Mouse (Mus musculus): ENCODE results near the gene Cyp2d9.
"Not testable (repeated sequence)": the region's sequence is repeated elsewhere in the genome, so short reads cannot be mapped to it uniquely, and the experiment has no call there.

Gene Cyp2d9

DNA sequence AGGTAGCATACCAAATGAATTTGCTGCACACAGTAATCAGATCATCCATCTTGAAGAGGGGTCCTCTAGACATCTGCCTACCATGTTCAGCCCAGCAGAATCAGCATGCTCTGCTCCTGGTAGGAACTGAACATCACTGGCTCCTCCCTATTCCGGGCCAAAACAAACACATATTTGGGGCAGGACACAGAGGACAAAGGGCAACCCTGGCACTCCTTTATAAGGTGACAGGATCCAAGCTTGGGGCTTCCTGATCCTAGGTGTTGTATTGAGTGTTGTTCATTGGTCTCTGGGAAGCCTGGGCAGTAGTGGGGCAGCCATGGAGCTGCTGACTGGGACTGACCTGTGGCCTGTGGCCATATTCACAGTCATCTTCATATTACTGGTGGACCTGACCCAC, 18.9 kb downstream of the Cyp2d9 start:
- not testable (repeated sequence) for DNase-seq

DNA sequence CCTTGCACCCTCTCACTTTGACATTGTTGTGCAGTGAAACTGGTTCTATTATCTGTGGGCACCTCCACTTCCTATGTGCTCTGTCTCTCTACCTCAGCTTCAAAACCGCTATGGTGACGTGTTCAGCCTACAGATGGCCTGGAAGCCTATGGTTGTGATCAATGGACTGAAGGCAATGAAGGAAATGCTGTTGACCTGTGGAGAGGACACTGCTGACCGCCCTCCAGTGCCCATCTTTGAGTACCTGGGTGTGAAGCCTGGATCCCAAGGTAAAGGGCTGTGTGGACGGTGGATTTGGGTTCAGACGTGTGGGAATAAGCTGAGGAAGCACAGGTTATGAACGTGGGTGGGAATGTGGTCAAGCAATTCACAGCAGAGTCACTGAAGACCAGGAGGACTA, 20.3 kb downstream of the Cyp2d9 start:
- not testable (repeated sequence) for DNase-seq

DNA sequence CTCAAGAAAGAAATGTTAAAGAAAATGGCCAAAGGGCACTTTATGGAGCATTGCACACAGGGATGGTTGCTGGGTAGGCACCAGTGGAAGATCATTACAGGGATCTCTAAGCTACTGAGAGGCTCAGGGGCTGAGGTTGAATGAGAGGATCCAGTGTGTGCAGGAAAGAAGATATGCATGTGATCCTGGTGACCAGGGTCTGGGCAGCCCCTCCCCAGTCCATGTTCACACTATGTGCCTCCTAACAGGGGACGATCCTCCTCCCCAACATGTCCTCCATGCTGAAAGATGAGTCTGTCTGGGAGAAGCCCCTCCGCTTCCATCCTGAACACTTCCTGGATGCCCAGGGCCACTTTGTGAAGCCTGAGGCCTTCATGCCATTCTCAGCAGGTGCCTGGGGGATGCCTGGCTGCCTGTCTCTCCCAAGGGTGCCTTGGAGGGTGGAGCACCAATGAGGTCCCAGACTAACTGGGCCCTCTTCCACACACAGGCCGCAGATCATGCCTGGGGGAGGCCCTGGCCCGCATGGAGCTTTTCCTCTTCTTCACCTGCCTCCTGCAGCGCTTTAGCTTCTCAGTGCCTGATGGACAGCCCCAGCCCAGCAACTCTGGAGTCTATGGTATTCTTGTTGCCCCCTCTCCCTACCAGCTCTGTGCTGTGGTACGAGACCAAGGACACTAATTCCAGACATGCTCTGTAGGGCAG, 23.0 kb downstream of the Cyp2d9 start:
- DNase-seq: not testable (repeated sequence)

DNA sequence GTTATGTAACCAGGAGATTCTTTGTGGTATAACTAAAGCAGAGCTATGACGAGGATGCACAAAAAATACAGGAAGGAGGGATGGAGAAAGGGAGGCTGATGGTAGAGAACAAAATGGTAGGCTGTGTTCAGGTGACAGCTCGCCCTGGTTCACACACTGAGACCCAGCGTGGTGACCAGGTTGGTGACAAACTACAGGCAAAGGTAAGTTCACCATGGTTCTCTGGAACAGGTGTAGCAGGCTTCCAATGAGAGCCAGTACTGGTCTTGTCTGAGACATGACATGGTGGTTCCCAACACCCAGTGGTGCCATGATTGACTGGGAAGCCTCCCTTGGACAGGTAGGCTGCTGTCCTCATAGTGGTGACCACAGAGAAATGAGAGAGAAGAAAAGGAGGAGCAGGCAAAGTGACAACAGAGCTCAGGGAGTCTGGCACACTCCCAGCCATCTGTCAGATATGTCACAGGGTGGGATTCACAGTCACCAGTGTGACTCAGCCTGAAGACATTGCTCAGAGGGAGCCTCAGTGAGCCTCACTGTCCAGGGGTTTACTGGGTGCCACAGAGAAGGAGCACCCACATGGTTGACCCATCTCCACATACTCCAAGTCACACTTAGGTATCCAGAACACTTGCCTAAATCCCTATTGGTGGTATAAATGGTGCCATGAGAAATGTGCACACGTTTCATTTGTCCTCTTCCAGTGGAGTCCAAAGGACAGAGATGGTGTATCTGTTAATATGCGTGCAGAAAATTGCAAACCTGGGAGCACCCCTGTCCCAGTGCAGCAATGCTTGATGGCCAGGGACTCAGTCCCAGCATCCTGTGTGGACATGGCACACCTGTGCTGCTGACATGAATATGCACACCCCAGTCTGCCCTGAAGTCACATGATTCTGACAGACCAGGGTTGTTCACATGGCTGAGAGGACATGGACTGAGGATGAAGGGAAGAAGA, 24.1 kb downstream of the Cyp2d9 start:
- DNase-seq: no peak

DNA sequence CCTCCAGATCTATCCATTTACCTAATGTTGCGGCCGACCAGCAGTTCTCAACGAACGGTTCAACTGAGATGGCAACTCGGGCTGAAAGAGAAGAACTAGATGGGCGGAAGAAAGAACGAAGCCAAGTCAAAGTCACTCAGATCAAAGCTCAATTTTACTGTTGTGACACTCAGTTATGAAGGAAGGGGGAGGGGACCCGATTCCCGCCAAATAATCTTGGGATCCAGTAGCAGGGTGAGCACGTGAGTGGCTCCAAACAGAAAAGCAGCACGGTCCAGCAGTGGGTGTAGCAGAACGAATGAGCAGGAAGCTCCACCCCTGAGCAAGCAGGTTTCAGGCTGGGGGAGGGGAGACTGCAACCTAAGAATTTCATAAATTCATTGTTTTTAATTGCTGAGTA, 26.0 kb downstream of the Cyp2d9 start:
- DNase-seq: not testable (repeated sequence)

DNA sequence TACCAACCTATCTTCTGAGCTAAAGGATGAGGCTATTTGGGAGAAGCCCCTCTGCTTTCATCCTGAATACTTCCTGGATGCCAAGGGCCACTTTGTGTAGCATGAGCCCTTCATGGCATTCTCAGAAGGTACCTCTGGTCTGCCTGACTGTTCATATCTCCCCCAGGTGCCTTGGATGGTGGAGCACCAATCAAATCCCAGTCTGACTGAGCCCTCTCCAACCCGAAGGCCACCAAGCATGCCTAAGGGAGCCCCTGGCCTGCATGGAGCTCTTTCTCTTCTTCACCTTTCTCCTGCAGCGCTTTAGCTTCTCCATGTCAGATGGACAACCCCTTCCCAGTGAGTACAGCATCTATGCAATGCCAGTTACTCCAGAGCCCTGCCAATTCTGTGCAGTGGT, 31.5 kb downstream of the Cyp2d9 start:
- no peak for DNase-seq

DNA sequence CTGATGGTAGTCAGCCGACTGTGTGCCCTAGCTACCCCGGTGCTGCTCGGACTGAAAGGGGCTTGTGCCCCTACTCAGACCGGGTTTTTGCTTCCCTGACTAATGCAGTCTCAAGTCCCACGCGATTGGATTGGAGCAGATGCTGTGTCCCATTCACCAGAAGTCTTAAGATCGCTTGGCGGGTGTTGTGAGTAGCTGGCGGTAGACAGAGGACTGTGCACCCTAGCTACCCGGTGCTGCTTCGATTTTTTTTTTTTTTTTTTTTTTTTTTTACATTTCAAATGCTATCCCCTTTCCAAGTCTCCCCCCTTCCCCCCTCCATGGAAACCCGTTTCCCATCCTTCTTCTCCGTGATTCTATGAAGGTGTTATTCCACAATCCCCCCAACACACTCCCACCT, 61.0 kb downstream of the Cyp2d9 start:
- not testable (repeated sequence) for DNase-seq

All from cerebellum, adult 11 months (tissue).